Comparison of ENCODE assay signal across 21 mouse cellular contexts in genomic region chrX:59699766-59700165, GRCm38 (mm10).
DNase-seq lines count a peak whose midpoint lies in the region; ATAC-seq and TF ChIP-seq lines count a peak whose summit lies in the region.
"Had no signal": no experiment of that assay in that cellular context is flagged by ENCODE, and none has a peak within 500 bp of the region (broad histone marks: within the 10 kb centered on the region; RNA-seq: fewer than 3 reads in every experiment).

No protein-coding gene starts in this region.

- no peak overlapping the region for H3K4me2 ChIP-seq in CH12.LX (ENCODE audit: insufficient read depth, low read depth, poor library complexity, severe bottlenecking)
- H3K4me2 ChIP-seq: embryonic facial prominence, embryonic 12.5 days; forebrain, embryonic 13.5 days; forebrain, embryonic 15.5 days had no signal

- no peak overlapping the region for H3K4me3 ChIP-seq in CH12.LX (replicated peaks in 1 of 3; ENCODE audit: low read depth in 2 of 3, low read length in 2 of 3, poor library complexity in 1 of 3)
- H3K4me3 ChIP-seq: embryonic facial prominence, embryonic 10.5 days; embryonic facial prominence, embryonic 12.5 days; forebrain, embryonic 13.5 days; forebrain, embryonic 15.5 days had no signal

- TF ChIP-seq CTCF in CH12.LX (conservative IDR thresholded peaks at IDR 0.05 in 1 of 2, IDR thresholded peaks at IDR 0.05 in 1 of 2; ENCODE audit: low read depth in 2 of 2, low read length in 2 of 2): no peak

- TF ChIP-seq RAD21 in CH12.LX (IDR thresholded peaks at IDR 0.05; ENCODE audit: low read depth, low read length): no peak

- peak; percentile 50; the same call in 1 of the 2 replicates for ATAC-seq in granulocyte monocyte progenitor cell, adult 5-6 weeks (replicated peaks; ENCODE audit: poor library complexity, severe bottlenecking)
- ATAC-seq: CD4-positive, CD25-positive, alpha-beta regulatory T cell, adult 4 months; forebrain, embryonic 13.5 days; forebrain, embryonic 15.5 days; forebrain, postnatal 0 days had no signal

- no peaks in the 10 kb centered on the region for H3K36me3 ChIP-seq in CH12.LX (replicated peaks in 1 of 2; ENCODE audit: control insufficient read depth in 1 of 2, insufficient read depth in 1 of 2, low read length in 1 of 2)
- no peaks in the 10 kb centered on the region for H3K36me3 ChIP-seq in splenic B cell, adult 2 months (ENCODE audit: control insufficient read depth, insufficient read depth, low read length, poor library complexity, severe bottlenecking)
- H3K36me3 ChIP-seq: embryonic facial prominence, embryonic 10.5 days; embryonic facial prominence, embryonic 12.5 days; forebrain, embryonic 15.5 days had no signal

- no peaks in the 10 kb centered on the region for H3K79me2 ChIP-seq in CH12.LX (replicated peaks; ENCODE audit: control insufficient read depth, extremely low read depth, insufficient read depth, poor library complexity, severe bottlenecking)

- no peaks in the 10 kb centered on the region for H3K27me3 ChIP-seq in CH12.LX (replicated peaks)
- no peaks in the 10 kb centered on the region for H3K27me3 ChIP-seq in splenic B cell, adult 2 months (ENCODE audit: control insufficient read depth, insufficient read depth, low read length, poor library complexity, severe bottlenecking)
- H3K27me3 ChIP-seq: embryonic facial prominence, embryonic 12.5 days; forebrain, embryonic 13.5 days; forebrain, embryonic 15.5 days had no signal

- dilution Hi-C loops in CH12.LX (cut with MboI; ENCODE audit: extremely low pct_ligation_motif_present, extremely low pct_unique_long_range_greater_than_20kb, low sequenced_read_pairs): no loop called here

- TF ChIP-seq POLR2A in CH12.LX (IDR thresholded peaks at IDR 0.05; ENCODE audit: low read depth, low read length): no peak

- peak; percentile 15; the same call in 1 of the 2 replicates for TF ChIP-seq EP300 in CH12.LX (IDR thresholded peaks at IDR 0.05; ENCODE audit: low read length)

- no peak overlapping the region for H3K27ac ChIP-seq in CH12.LX (ENCODE audit: insufficient read depth, low read depth)
- H3K27ac ChIP-seq: embryonic facial prominence, embryonic 10.5 days; embryonic facial prominence, embryonic 12.5 days; forebrain, embryonic 13.5 days; forebrain, embryonic 15.5 days had no signal

- H3K9ac ChIP-seq in CH12.LX (ENCODE audit: insufficient read depth, low read depth): no peak overlapping the region
- H3K9ac ChIP-seq: embryonic facial prominence, embryonic 12.5 days; forebrain, embryonic 13.5 days; forebrain, embryonic 15.5 days; forebrain, postnatal 0 days had no signal

- no peaks in the 10 kb centered on the region for H3K9me3 ChIP-seq in CH12.LX (replicated peaks; ENCODE audit: low read length)
- H3K9me3 ChIP-seq: embryonic facial prominence, embryonic 10.5 days; embryonic facial prominence, embryonic 12.5 days; forebrain, embryonic 13.5 days; forebrain, embryonic 15.5 days had no signal

- in situ Hi-C loops in CH12.LX (cut with MboI; ENCODE audit: low pct_ligation_motif_present, low pct_unique_long_range_greater_than_20kb, low sequenced_read_pairs): no loop called here

- DNase-seq in CH12.LX (ENCODE audit: extremely low read depth): peak; percentile 37
- DNase-seq in splenic B cell, adult 2 months (ENCODE audit: low read depth, low spot score): peak; percentile 19
- no peak for DNase-seq in neural tube, embryonic 10.5 days (ENCODE audit: extremely low spot score, low spot score)
- no peak for DNase-seq in retina, embryonic 14.5 days (ENCODE audit: low spot score)
- DNase-seq in adrenal gland, postnatal 4 days (ENCODE audit: low spot score in 2 of 2): no peak
- DNase-seq: adrenal gland, adult 8-10 months; adrenal gland, postnatal 14 days; adrenal gland, postnatal 36 days; cerebellum, adult 11 months; cerebellum, adult 18-20 months; cerebellum, adult 8-10 months; cerebellum, adult 9-11 months; cerebellum, postnatal 14 days; cerebellum, postnatal 36 days; forebrain, postnatal 0 days had no signal

- peaks cover 0 to 25% of the 10 kb centered on the region in 2 experiments; a peak in 1 of 4 replicates for H3K4me1 ChIP-seq in CH12.LX (ENCODE audit: control insufficient read depth in 1 of 2, insufficient read depth in 2 of 2)
- H3K4me1 ChIP-seq: embryonic facial prominence, embryonic 10.5 days; embryonic facial prominence, embryonic 12.5 days; forebrain, embryonic 13.5 days; forebrain, embryonic 15.5 days had no signal

TF ChIP-seq in CH12.LX, 34 proteins besides CTCF, POLR2A, EP300 and RAD21:
- TF ChIP-seq USF2 (conservative IDR thresholded peaks at IDR 0.05; ENCODE audit: low read depth, low read length) (no peak), JUND (conservative IDR thresholded peaks at IDR 0.05; ENCODE audit: low read depth, low read length) (no peak), MXI1 (IDR thresholded peaks at IDR 0.05; ENCODE audit: low read depth, low read length) (no peak), TCF12 (IDR thresholded peaks at IDR 0.05; ENCODE audit: low read depth, low read length) (no peak), E2F4 (IDR thresholded peaks at IDR 0.05; ENCODE audit: insufficient replicate concordance, low read depth, low read length) (no peak), PAX5 (IDR thresholded peaks at IDR 0.05; ENCODE audit: low read length) (no peak), ETS1 (conservative IDR thresholded peaks at IDR 0.05; ENCODE audit: low read depth, low read length) (no peak), MAZ (IDR thresholded peaks at IDR 0.05; ENCODE audit: low read depth, low read length) (no peak), MAFK (IDR thresholded peaks at IDR 0.05; ENCODE audit: insufficient replicate concordance, low read length) (no peak), ELF1 (IDR thresholded peaks at IDR 0.05; ENCODE audit: low read depth, low read length) (no peak), IRF4 (IDR thresholded peaks at IDR 0.05; ENCODE audit: low read depth, low read length) (no peak), ZKSCAN1 (IDR thresholded peaks at IDR 0.05; ENCODE audit: borderline replicate concordance, low read depth, low read length) (no peak), ZNF384 (IDR thresholded peaks at IDR 0.05; ENCODE audit: low read depth, low read length) (no peak), ZMIZ1 (IDR thresholded peaks at IDR 0.05; ENCODE audit: low read depth, low read length) (no peak), MAX (IDR thresholded peaks at IDR 0.05; ENCODE audit: low read length) (no peak)
TF ChIP-seq in CH12.LX: peak in this region for 0.

Comparison
In these comparisons a context has a peak if more than half of its experiments do, and no peak if none do; other contexts are left out.
1. DNase-seq: peak in CH12.LX (single experiment) and splenic B cell, adult 2 months (single experiment); none in neural tube, embryonic 10.5 days (single experiment), retina, embryonic 14.5 days (single experiment) and adrenal gland, postnatal 4 days (0 of 2).